Mouse (Mus musculus): Measurements from ENCODE around the gene Zfp3. TPM values are rescaled to one million over a fixed set of nuclear protein-coding genes. Genes with fewer than 3 reads are reported as not detected.

Gene Zfp3
- total RNA-seq (2023), result 1 to 10 TPM; 3.3 to 4.7 TPM

GRCm38 (mm10) chr11:70763936-70764808 lies at the start of gene Zfp3:
Zfp3 (plus strand) TSS chr11:70764209.

DNA sequence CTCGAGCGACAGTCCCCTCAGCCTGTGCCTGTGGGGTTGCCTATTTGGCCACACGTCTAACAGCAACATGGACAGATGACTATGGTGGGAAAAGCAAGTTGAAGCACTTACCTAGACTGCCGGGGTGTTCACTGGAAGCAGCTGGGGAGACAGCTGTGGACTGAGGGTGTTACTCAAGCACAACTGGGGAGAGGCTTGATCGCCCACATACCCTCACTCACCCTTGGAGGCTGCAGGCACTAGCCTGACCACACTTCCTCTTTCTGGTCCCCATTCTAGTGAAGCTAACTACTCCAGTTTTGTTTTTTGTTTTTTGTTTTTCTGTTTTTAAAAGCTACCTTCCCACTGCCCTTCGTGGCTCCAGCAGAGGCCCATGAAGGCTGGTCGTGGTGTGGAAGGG lies 48.4 kb downstream of the Zfp3 start, which contains the start of gene Scimp:
Gene Scimp, minus strand, starts transcription at position 222 of the 400 bp plus-strand sequence.

Other genes starting within 250 kb of the Zfp3 start
- gene Vmo1, start 249.6 kb upstream of the Zfp3 start, total RNA-seq (2023), result not detected
- gene Gltpd2, start 245.0 kb upstream of the Zfp3 start, total RNA-seq (2023), result not detected
- gene Psmb6, start 238.8 kb upstream of the Zfp3 start, total RNA-seq (2023), result 100 to 1,000 TPM; 130 to 135 TPM
- gene Gm40193, start 231.3 kb upstream of the Zfp3 start, total RNA-seq (2023), result not detected
- 1 to 10 TPM; 4.8 to 5.4 TPM for gene Pld2, start 224.1 kb upstream of the Zfp3 start, total RNA-seq (2023)
- gene Mink1, start 201.3 kb upstream of the Zfp3 start, total RNA-seq (2023), result 100 to 1,000 TPM; 172 to 178 TPM
- gene 4930544D05Rik, start 148.4 kb upstream of the Zfp3 start, total RNA-seq (2023), result 1 to 10 TPM; 2.6 to 3.3 TPM
- 1 to 10 TPM; 3.3 to 4.4 TPM for gene Chrne, start 145.0 kb upstream of the Zfp3 start, total RNA-seq (2023)
- gene Gp1ba, start 125.1 kb upstream of the Zfp3 start, total RNA-seq (2023), result not detected
- 100 to 1,000 TPM; 234 to 250 TPM for gene Rnf167, start 117.0 kb upstream of the Zfp3 start, total RNA-seq (2023)
- 10 to 100 TPM; 64.3 to 67.8 TPM for gene Slc25a11, start 116.7 kb upstream of the Zfp3 start, total RNA-seq (2023)
- gene Pfn1, start 109.6 kb upstream of the Zfp3 start, total RNA-seq (2023), result 1,000 to 10,000 TPM; 1,694 to 1,755 TPM
- gene Eno3, start 107.0 kb upstream of the Zfp3 start, total RNA-seq (2023), result 10 to 100 TPM; 30.7 to 31.4 TPM
- 10 to 100 TPM; 32.6 to 35.8 TPM for gene Spag7, start 94.8 kb upstream of the Zfp3 start, total RNA-seq (2023)
- 10 to 100 TPM; 43.9 to 48.0 TPM for gene Camta2, start 76.1 kb upstream of the Zfp3 start, total RNA-seq (2023)
- gene Inca1, start 64.1 kb upstream of the Zfp3 start, total RNA-seq (2023), result under 1 TPM; 0.47 to 0.53 TPM
- gene Kif1c, start 63.7 kb upstream of the Zfp3 start, total RNA-seq (2023), result 10 to 100 TPM; 29.5 to 33.2 TPM
- gene Scimp, start 48.4 kb downstream of the Zfp3 start, total RNA-seq (2023), result not detected
- gene Rabep1, start 80.6 kb downstream of the Zfp3 start, total RNA-seq (2023), result 10 to 100 TPM; 37.8 to 41.6 TPM
- 10 to 100 TPM; 91.2 to 98.1 TPM for gene Nup88, start 205.8 kb downstream of the Zfp3 start, total RNA-seq (2023)
- gene Rpain, start 206.0 kb downstream of the Zfp3 start, total RNA-seq (2023), result 10 to 100 TPM; 49.0 to 50.9 TPM
- 100 to 1,000 TPM in 1 of 2 experiments, 10 to 100 TPM in 1; 92.8 to 110 TPM for gene C1qbp, start 218.8 kb downstream of the Zfp3 start, total RNA-seq (2023)
- 10 to 100 TPM; 29.8 to 33.7 TPM for gene Dhx33, start 240.2 kb downstream of the Zfp3 start, total RNA-seq (2023)